ENCODE assay signal across 8 mouse cellular contexts in genomic region chr6:87101281-87101954, GRCm38 (mm10). TPM values are rescaled to one million over a fixed set of nuclear protein-coding genes. Genes with fewer than 3 reads are reported as not detected.
DNase-seq lines count a peak whose midpoint lies in the region; ATAC-seq and TF ChIP-seq lines count a peak whose summit lies in the region.

No protein-coding gene starts in this region.

- peak; percentile 42 for DNase-seq in WW6 (ENCODE audit: low read depth, low spot score)
- DNase-seq in cerebellum, postnatal 4 days (ENCODE audit: low spot score in 2 of 2) = peak; percentile 88 to 90
- DNase-seq in gastrocnemius, adult 8-10 months (ENCODE audit: low spot score in 2 of 2) = peak; percentile 82 to 83
- DNase-seq in hindlimb bud, embryonic 11.5 days (ENCODE audit: extremely low spot score, low read depth, low spot score) = peak; percentile 44
- DNase-seq in left cerebral cortex, adult 2 months (ENCODE audit: extremely low spot score in 1 of 2, low spot score in 2 of 2) = peak; percentile 86 to 93
- DNase-seq in right cerebral cortex, adult 18-20 months = peak; percentile 85
- peak; percentile 89 for DNase-seq in urinary bladder, adult 2 months (ENCODE audit: low spot score)

- H3K4me3 ChIP-seq in left cerebral cortex, adult 2 months = peak overlapping the region; percentile 41

- intact Hi-C loops in left cerebral cortex, adult 2 months (cut with DNase I) = loop anchor here (1.0 to 10.0 kb wide), 4 partner anchors 222 to 423 kb away; partner anchors contain the start of gene Antxr1

- H3K27ac ChIP-seq in left cerebral cortex, adult 2 months = peak overlapping the region; percentile 91

- TF ChIP-seq CTCF in left cerebral cortex, adult 2 months (IDR thresholded peaks at IDR 0.05) = peak; percentile 67

- ATAC-seq in megakaryocyte, adult 5-6 weeks (ENCODE audit: poor library complexity, severe bottlenecking) = peak; percentile 82

RNA-seq across cellular contexts. Expression of gene D6Ertd527e, which starts 3.1 kb away (rescaled TPM):
- total RNA-seq in gastrocnemius, adult 8-10 months (2022) = not detected
- total RNA-seq in left cerebral cortex, adult 2 months (2021) = not detected
- 0.07 TPM in 1 of 2 replicates, not detected in the other for total RNA-seq in megakaryocyte, adult 5-6 weeks (2015)
- 0.12 and 0.22 TPM in 2 replicates for total RNA-seq in megakaryocyte, adult 5-6 weeks (2017)
- polyA plus RNA-seq in urinary bladder, adult 2 months (2012; rRNA removed) = 0.22 and 0.31 TPM in 2 replicates

RNA-seq across cellular contexts. Expression of gene Gfpt1, which starts 58.8 kb away (rescaled TPM):
- 10 to 100 TPM; 33.2 to 37.1 (median 35.4) TPM for total RNA-seq in gastrocnemius, adult 8-10 months (2022)
- 10 to 100 TPM; 51.5 to 56.0 TPM for total RNA-seq in left cerebral cortex, adult 2 months (2021)
- 21.9 and 22.1 TPM in 2 replicates for total RNA-seq in megakaryocyte, adult 5-6 weeks (2015)
- 16.4 and 25.2 TPM in 2 replicates for total RNA-seq in megakaryocyte, adult 5-6 weeks (2017)
- 23.2 and 25.1 TPM in 2 replicates for polyA plus RNA-seq in urinary bladder, adult 2 months (2012; rRNA removed)

Comparison
In these comparisons a context has a peak if more than half of its experiments do, and no peak if none do; other contexts are left out.
1. Peak in every context shown above with its lines: DNase-seq, ATAC-seq, H3K4me3 ChIP-seq and H3K27ac ChIP-seq.